8 mouse cellular contexts compared by ENCODE assay signal in the genomic region with DNA sequence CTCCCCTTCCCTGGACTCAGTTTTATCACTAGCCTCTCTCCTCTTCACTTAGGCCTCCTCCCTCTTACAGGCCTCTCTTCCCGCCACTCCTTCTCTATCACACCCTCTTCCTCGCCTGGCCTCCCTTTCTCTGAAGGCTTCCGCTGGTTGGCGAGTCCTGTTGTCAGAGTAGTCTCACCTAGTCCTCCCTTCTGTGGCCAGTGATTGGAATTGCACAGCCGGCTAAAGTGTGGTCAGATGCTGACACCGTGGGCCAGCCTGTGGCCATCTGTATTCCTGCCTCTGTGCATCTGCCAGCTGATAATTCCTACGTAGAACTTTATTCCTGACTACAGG. TPM values are rescaled to one million over a fixed set of nuclear protein-coding genes. Genes with fewer than 3 reads are reported as not detected.
DNase-seq lines count a peak whose midpoint lies in the region; ATAC-seq lines count a peak whose summit lies in the region.

No protein-coding gene starts in this region.

- no peaks in the 10 kb centered on the region for H3K27me3 ChIP-seq in lung, embryonic 15.5 days
- no peaks in the 10 kb centered on the region for H3K27me3 ChIP-seq in embryonic facial prominence, embryonic 13.5 days
- no peaks in the 10 kb centered on the region for H3K27me3 ChIP-seq in hindbrain, embryonic 16.5 days (replicated peaks; ENCODE audit: control insufficient read depth, insufficient read depth, low read length)
- H3K27me3 ChIP-seq in midbrain, embryonic 12.5 days = no peaks in the 10 kb centered on the region

- peaks cover 51% of the 10 kb centered on the region for H3K4me1 ChIP-seq in lung, embryonic 15.5 days
- H3K4me1 ChIP-seq in embryonic facial prominence, embryonic 13.5 days = peaks cover 28% of the 10 kb centered on the region
- H3K4me1 ChIP-seq in hindbrain, embryonic 16.5 days (ENCODE audit: control insufficient read depth, insufficient read depth, low read depth, low read length) = peaks cover 27% of the 10 kb centered on the region
- H3K4me1 ChIP-seq in midbrain, embryonic 12.5 days = peaks cover 30% of the 10 kb centered on the region

- H3K36me3 ChIP-seq in lung, embryonic 15.5 days = peaks cover 32% of the 10 kb centered on the region
- peaks cover 48% of the 10 kb centered on the region for H3K36me3 ChIP-seq in embryonic facial prominence, embryonic 13.5 days
- peaks cover 13% of the 10 kb centered on the region for H3K36me3 ChIP-seq in hindbrain, embryonic 16.5 days (ENCODE audit: control insufficient read depth, insufficient read depth, low read length)
- peaks cover 36% of the 10 kb centered on the region for H3K36me3 ChIP-seq in midbrain, embryonic 12.5 days

- peak overlapping the region; percentile 85 for H3K9ac ChIP-seq in lung, embryonic 15.5 days
- H3K9ac ChIP-seq in embryonic facial prominence, embryonic 13.5 days = peak overlapping the region; percentile 93
- peak overlapping the region; percentile 85 for H3K9ac ChIP-seq in hindbrain, embryonic 16.5 days (ENCODE audit: low read depth, low read length)
- peak overlapping the region; percentile 86 for H3K9ac ChIP-seq in midbrain, embryonic 12.5 days (replicated peaks)

- peak overlapping the region; percentile 73 for H3K4me2 ChIP-seq in lung, embryonic 15.5 days
- peak overlapping the region; percentile 94 for H3K4me2 ChIP-seq in embryonic facial prominence, embryonic 13.5 days
- H3K4me2 ChIP-seq in hindbrain, embryonic 16.5 days (ENCODE audit: low read length) = peak overlapping the region; percentile 88
- peak overlapping the region; percentile 95 for H3K4me2 ChIP-seq in midbrain, embryonic 12.5 days (replicated peaks)

- no peak for DNase-seq in lung, postnatal 14 days
- no peak for DNase-seq in cerebellum, adult 18-20 months
- no peak for DNase-seq in right cerebral cortex, postnatal 14 days
- no peak for DNase-seq in kidney, postnatal 14 days

- peak; percentile 21 for ATAC-seq in lung, embryonic 15.5 days (ENCODE audit: borderline replicate concordance, extremely low read depth, low FRiP score, low TSS enrichment)
- ATAC-seq in embryonic facial prominence, embryonic 13.5 days (ENCODE audit: insufficient number of reproducible peaks, insufficient read depth, low FRiP score, low TSS enrichment, low read depth) = no peak; the same call in 1 of the 2 replicates
- ATAC-seq in hindbrain, embryonic 16.5 days = peak; percentile 10
- ATAC-seq in midbrain, embryonic 12.5 days (ENCODE audit: low FRiP score, low read depth) = peak; percentile 3; the same call in 1 of the 2 replicates

- WGBS in lung, embryonic 15.5 days = under 1% methylated on average over 7 of the region's 7 CpGs
- 0% methylated on average over 7 of the region's 7 CpGs for WGBS in embryonic facial prominence, embryonic 13.5 days
- WGBS in hindbrain, embryonic 16.5 days = 0% methylated on average over 7 of the region's 7 CpGs
- WGBS in midbrain, embryonic 12.5 days = 0% methylated on average over 7 of the region's 7 CpGs

- H3K27ac ChIP-seq in lung, embryonic 15.5 days = peak overlapping the region; percentile 94
- H3K27ac ChIP-seq in embryonic facial prominence, embryonic 13.5 days = peak overlapping the region; percentile 92
- H3K27ac ChIP-seq in hindbrain, embryonic 16.5 days (ENCODE audit: low read depth, low read length) = peak overlapping the region; percentile 95
- peak overlapping the region; percentile 83 for H3K27ac ChIP-seq in midbrain, embryonic 12.5 days (replicated peaks)

- no peaks in the 10 kb centered on the region for H3K9me3 ChIP-seq in lung, embryonic 15.5 days
- H3K9me3 ChIP-seq in embryonic facial prominence, embryonic 13.5 days = no peaks in the 10 kb centered on the region
- no peaks in the 10 kb centered on the region for H3K9me3 ChIP-seq in hindbrain, embryonic 16.5 days (ENCODE audit: control insufficient read depth, low read length)
- no peaks in the 10 kb centered on the region for H3K9me3 ChIP-seq in midbrain, embryonic 12.5 days

- H3K4me3 ChIP-seq in lung, embryonic 15.5 days = peak overlapping the region; percentile 92
- peak overlapping the region; percentile 83 for H3K4me3 ChIP-seq in embryonic facial prominence, embryonic 13.5 days
- peak overlapping the region; percentile 79 for H3K4me3 ChIP-seq in hindbrain, embryonic 16.5 days (ENCODE audit: low read length)
- H3K4me3 ChIP-seq in midbrain, embryonic 12.5 days = peak overlapping the region; percentile 80

RNA-seq across cellular contexts. Expression of a gene that starts 0.8 kb away (rescaled TPM):
- polyA plus RNA-seq in lung, embryonic 15.5 days (2015; fragmentation: Nextera tagmentation; extraction: Ambion mirVana) = 186 TPM in 2 replicates
- polyA plus RNA-seq in embryonic facial prominence, embryonic 13.5 days (2015; fragmentation: Nextera tagmentation; extraction: Ambion mirVana) = 137 and 160 TPM in 2 replicates
- polyA plus RNA-seq in hindbrain, embryonic 16.5 days (2015; fragmentation: Nextera tagmentation; extraction: Ambion mirVana) = 124 and 125 TPM in 2 replicates
- 130 and 132 TPM in 2 replicates for polyA plus RNA-seq in midbrain, embryonic 12.5 days (2016; fragmentation: Nextera tagmentation; extraction: Ambion mirVana)

RNA-seq across cellular contexts. Expression of a gene that starts 52.4 kb away (rescaled TPM):
- polyA plus RNA-seq in lung, embryonic 15.5 days (2015; fragmentation: Nextera tagmentation; extraction: Ambion mirVana) = 48.7 and 52.7 TPM in 2 replicates
- polyA plus RNA-seq in embryonic facial prominence, embryonic 13.5 days (2015; fragmentation: Nextera tagmentation; extraction: Ambion mirVana) = 51.5 and 53.0 TPM in 2 replicates
- polyA plus RNA-seq in hindbrain, embryonic 16.5 days (2015; fragmentation: Nextera tagmentation; extraction: Ambion mirVana) = 40.9 and 44.7 TPM in 2 replicates
- polyA plus RNA-seq in midbrain, embryonic 12.5 days (2016; fragmentation: Nextera tagmentation; extraction: Ambion mirVana) = 48.1 and 53.1 TPM in 2 replicates
